In genomic region chr6:48393811-48394210, GRCm38 (mm10) we compare ENCODE assay signal across 23 mouse cellular contexts. TPM values are rescaled to one million over a fixed set of nuclear protein-coding genes. Genes with fewer than 3 reads are reported as not detected.
"Had no signal": no experiment of that assay in that cellular context is flagged by ENCODE, and none has a peak within 500 bp of the region (broad histone marks: within the 10 kb centered on the region; RNA-seq: fewer than 3 reads in every experiment).

No protein-coding gene starts in this region.

- H3K27ac ChIP-seq: kidney, embryonic 15.5 days; limb, embryonic 12.5 days; limb, embryonic 15.5 days; liver, embryonic 12.5 days; liver, embryonic 15.5 days; midbrain, embryonic 12.5 days; midbrain, embryonic 15.5 days; neural tube, embryonic 12.5 days; stomach, embryonic 15.5 days had no signal

- H3K4me2 ChIP-seq: limb, embryonic 12.5 days; limb, embryonic 15.5 days; liver, embryonic 15.5 days; midbrain, embryonic 12.5 days; neural tube, embryonic 12.5 days; stomach, embryonic 15.5 days had no signal

- H3K4me3 ChIP-seq: kidney, embryonic 15.5 days; limb, embryonic 12.5 days; limb, embryonic 15.5 days; liver, embryonic 12.5 days; liver, embryonic 15.5 days; midbrain, embryonic 15.5 days; neural tube, embryonic 12.5 days; stomach, embryonic 15.5 days had no signal

- H3K9me3 ChIP-seq: kidney, embryonic 15.5 days; limb, embryonic 12.5 days; limb, embryonic 15.5 days; liver, embryonic 12.5 days; liver, embryonic 15.5 days; midbrain, embryonic 12.5 days; midbrain, embryonic 15.5 days; neural tube, embryonic 12.5 days; neural tube, embryonic 15.5 days; stomach, embryonic 15.5 days had no signal

- ATAC-seq: liver, embryonic 12.5 days; midbrain, embryonic 15.5 days had no signal

- H3K27me3 ChIP-seq: kidney, embryonic 15.5 days; limb, embryonic 12.5 days; limb, embryonic 15.5 days; liver, embryonic 12.5 days; liver, embryonic 15.5 days; midbrain, embryonic 15.5 days; neural tube, embryonic 12.5 days; neural tube, embryonic 15.5 days; stomach, embryonic 15.5 days had no signal

- H3K9ac ChIP-seq: kidney, embryonic 15.5 days; limb, embryonic 12.5 days; limb, embryonic 15.5 days; liver, embryonic 12.5 days; liver, embryonic 15.5 days; midbrain, embryonic 12.5 days; midbrain, embryonic 15.5 days; neural tube, embryonic 12.5 days; neural tube, embryonic 15.5 days; stomach, embryonic 15.5 days had no signal

- DNase-seq: kidney, postnatal 10 days; kidney, postnatal 36 days; layer of hippocampus, postnatal 36 days; left cerebral cortex, postnatal 4 days; lung, adult 2 months; lung, postnatal 14 days; lung, postnatal 4 days; right cerebral cortex, adult 18-20 months; right cerebral cortex, postnatal 14 days; right cerebral cortex, postnatal 4 days; thymus, postnatal 25 days had no signal

- H3K36me3 ChIP-seq: limb, embryonic 15.5 days; liver, embryonic 12.5 days; liver, embryonic 15.5 days; midbrain, embryonic 12.5 days; midbrain, embryonic 15.5 days; neural tube, embryonic 12.5 days; neural tube, embryonic 15.5 days; stomach, embryonic 15.5 days had no signal

RNA-seq across cellular contexts. Expression of gene Sspo, which starts 54.2 kb away (rescaled TPM):
- total RNA-seq: megakaryocyte progenitor cell, adult 5-6 weeks; megakaryocyte-erythroid progenitor cell, adult 5-6 weeks had no signal
